Mouse (Mus musculus) spleen, adult 2 months (tissue): ENCODE measurements around the gene Polr1a.

Experiments
- CTCF ChIP-seq: fragments of 200-500 bp; IDR thresholded peaks from 2 replicates; pipeline ENCODE4 v1.5.1; 2011; ENCODE audit warnings: mild to moderate bottlenecking, inconsistent platforms; ENCODE audit not compliant: insufficient read depth, insufficient read length, insufficient replicate concordance; ENCODE audit errors: extremely low read depth
- POLR2A ChIP-seq: fragments of 200-500 bp; IDR thresholded peaks from 2 replicates; pipeline ENCODE4 v1.6.1; 2011; ENCODE audit warnings: low read depth, low read length, inconsistent platforms

DNA sequence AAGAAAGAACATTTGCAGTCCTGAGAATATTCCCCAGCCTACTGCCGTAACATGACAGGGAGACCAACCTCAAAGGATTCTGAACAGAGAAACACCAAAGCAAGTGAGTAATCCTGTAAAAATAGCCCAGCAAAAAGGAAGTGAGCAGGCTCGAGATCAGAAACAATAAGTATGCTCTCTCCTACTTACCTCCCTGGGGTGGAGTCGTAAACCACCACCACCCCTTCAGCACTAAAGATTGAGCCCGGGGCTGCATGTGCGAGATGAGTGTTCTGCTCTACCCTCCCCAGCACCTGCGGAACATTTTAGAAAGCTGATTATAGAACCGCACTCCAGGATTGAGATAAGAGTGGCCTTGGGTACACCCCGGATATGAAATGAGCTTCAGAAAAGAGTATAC, 71.3 kb downstream of the Polr1a start:
- TF ChIP-seq POLR2A: no peak
- TF ChIP-seq CTCF: no peak
